Mouse (Mus musculus) testis, adult 2 months (tissue): Measurements from ENCODE around the gene Ndufb10.

Experiments used
- CTCF ChIP-seq: fragments of 200-500 bp; IDR thresholded peaks from 2 replicates; pipeline ENCODE4 v1.5.1; 2012; ENCODE audit warnings: low read depth, mild to moderate bottlenecking, inconsistent platforms, low read length, moderate library complexity; ENCODE audit not compliant: control insufficient read depth, insufficient read depth, insufficient replicate concordance
- POLR2A ChIP-seq: fragments of 200-500 bp; IDR thresholded peaks from 2 replicates; pipeline ENCODE4 v1.6.1; 2012; ENCODE audit warnings: low read depth, mild to moderate bottlenecking, inconsistent platforms, low read length, moderate library complexity; ENCODE audit not compliant: control insufficient read depth

DNA sequence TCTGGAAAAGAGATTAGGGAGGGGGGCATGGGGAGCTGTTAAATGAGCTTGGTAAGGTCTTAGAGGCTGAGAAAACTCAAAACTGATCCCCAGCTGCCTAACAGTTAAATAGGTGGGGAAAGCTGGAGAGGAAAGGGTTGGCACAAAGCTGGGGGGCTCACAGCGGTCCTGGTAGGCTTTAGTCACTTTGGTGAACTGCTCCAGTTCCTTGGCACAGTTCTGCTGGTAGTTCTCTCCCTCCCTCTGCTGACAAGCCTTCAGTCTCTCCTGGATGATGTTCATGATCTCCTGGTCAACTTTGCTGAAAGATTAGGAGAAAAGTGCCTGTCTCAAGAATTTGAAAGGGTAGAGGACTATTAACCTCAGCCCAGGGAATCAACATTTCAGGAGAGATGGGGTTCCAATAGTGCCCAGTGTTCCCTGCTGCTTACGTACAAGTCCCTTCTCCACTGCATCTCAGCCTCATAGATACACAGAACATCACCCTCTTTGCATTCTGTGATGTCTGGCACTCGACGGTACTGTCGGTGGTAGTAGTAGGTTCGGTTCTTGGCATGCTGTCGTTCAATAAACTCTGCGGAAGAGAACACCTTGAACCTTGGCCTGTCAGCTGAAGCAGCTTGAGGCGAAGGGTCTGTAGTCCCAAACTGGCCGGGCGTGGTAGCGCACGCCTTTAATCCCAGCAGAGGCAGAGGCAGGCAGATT is 1.9 kb downstream of the Ndufb10 start:
- TF ChIP-seq CTCF (no peak), POLR2A (no peak)
